Mouse (Mus musculus) kidney, adult 8-10 months (tissue): ENCODE results near the gene Wdr90.
A peak's percentile ranks its signal among the peaks of the same experiment; 100 is the strongest.

Source experiments
- DNase-seq, 2 experiments: peaks; one replicate each; pipeline ENCODE4 v3.0.0; 2022

Wdr90 gene

GRCm38 (mm10) chr17:25801029-25801428 lies 60.3 kb downstream of the Wdr90 start:
- DNase-seq: peak; percentile 77 to 81

GRCm38 (mm10) chr17:25796951-25797369 lies 64.3 kb downstream of the Wdr90 start, which contains the start of gene Metrn:
TSS of gene Metrn (minus strand) at chr17:25797136.
- peak; percentile 82 to 88 for DNase-seq

- peak in 1 of 2 experiments; percentile 34 for DNase-seq
Observed at GRCm38 (mm10) chr17:25796211-25796771, 65.0 kb downstream of the Wdr90 start.

GRCm38 (mm10) chr17:25795609-25796092 lies 65.7 kb downstream of the Wdr90 start, which contains the start of gene AC134908.4:
TSS of gene AC134908.4 (minus strand) at chr17:25795659.
- DNase-seq: peak; percentile 67 to 79

GRCm38 (mm10) chr17:25794998-25795397 lies 66.3 kb downstream of the Wdr90 start:
- no peak for DNase-seq
